Mouse (Mus musculus): ENCODE data around the gene Bod1.

GRCm38 (mm10) chr11:31684913-31685567 is 13.4 kb upstream of the Bod1 start:
- TF ChIP-seq CTCF (IDR thresholded peaks at IDR 0.05) = no peak
- TF ChIP-seq EP300 (IDR thresholded peaks at IDR 0.05) = no peak

Data from lung, postnatal 0 days (tissue).